In genomic region chr14:79203496-79204158, GRCm38 (mm10) we compare ENCODE assay signal across 9 mouse cellular contexts. TPM values are rescaled to one million over a fixed set of nuclear protein-coding genes. Genes with fewer than 3 reads are reported as not detected.
DNase-seq lines count a peak whose midpoint lies in the region; ATAC-seq lines count a peak whose summit lies in the region.
"Had no signal": no experiment of that assay in that cellular context is flagged by ENCODE, and none has a peak within 500 bp of the region (broad histone marks: within the 10 kb centered on the region; RNA-seq: fewer than 3 reads in every experiment).

No protein-coding gene starts in this region.

- intact Hi-C loops in left cerebral cortex, postnatal 14 days (cut with DNase I), result loop anchor here (5.0 kb wide), 1 partner anchor 89 kb away; no protein-coding TSS in a partner anchor
- intact Hi-C loops in left cerebral cortex, postnatal 4 days (cut with DNase I), result loop anchor here (10.0 kb wide), 1 partner anchor 91 kb away; no protein-coding TSS in a partner anchor
- intact Hi-C loops in heart, postnatal 36 days (cut with DNase I), result no loop called here

- H3K27me3 ChIP-seq in embryonic facial prominence, embryonic 11.5 days (ENCODE audit: control insufficient read depth, insufficient read depth, low read length), result no peaks in the 10 kb centered on the region
- no peaks in the 10 kb centered on the region for H3K27me3 ChIP-seq in hindbrain, embryonic 14.5 days (ENCODE audit: control insufficient read depth, insufficient read depth, low read length)
- no peaks in the 10 kb centered on the region for H3K27me3 ChIP-seq in neural tube, embryonic 13.5 days

- H3K36me3 ChIP-seq in embryonic facial prominence, embryonic 11.5 days (replicated peaks; ENCODE audit: control insufficient read depth, insufficient read depth, low read depth, low read length), result no peaks in the 10 kb centered on the region
- no peaks in the 10 kb centered on the region for H3K36me3 ChIP-seq in hindbrain, embryonic 14.5 days (replicated peaks; ENCODE audit: control insufficient read depth, insufficient read depth)
- H3K36me3 ChIP-seq in neural tube, embryonic 13.5 days, result no peaks in the 10 kb centered on the region

- no peak overlapping the region for H3K4me2 ChIP-seq in embryonic facial prominence, embryonic 11.5 days (ENCODE audit: low read depth, low read length)
- H3K4me2 ChIP-seq in hindbrain, embryonic 14.5 days (replicated peaks), result peak overlapping the region; percentile 29
- H3K4me2 ChIP-seq in neural tube, embryonic 13.5 days, result peak overlapping the region; percentile 34

- H3K27ac ChIP-seq in embryonic facial prominence, embryonic 11.5 days (replicated peaks; ENCODE audit: low read depth, low read length), result peak overlapping the region; percentile 90
- peak overlapping the region; percentile 84 for H3K27ac ChIP-seq in hindbrain, embryonic 14.5 days
- H3K27ac ChIP-seq in neural tube, embryonic 13.5 days (replicated peaks), result peak overlapping the region; percentile 89

- H3K9me3 ChIP-seq in embryonic facial prominence, embryonic 11.5 days (replicated peaks; ENCODE audit: control insufficient read depth, low read length), result no peaks in the 10 kb centered on the region
- no peaks in the 10 kb centered on the region for H3K9me3 ChIP-seq in hindbrain, embryonic 14.5 days (ENCODE audit: control insufficient read depth, low read length)
- H3K9me3 ChIP-seq in neural tube, embryonic 13.5 days, result no peaks in the 10 kb centered on the region

- H3K4me3 ChIP-seq in embryonic facial prominence, embryonic 11.5 days (ENCODE audit: low read depth, low read length), result no peak overlapping the region
- no peak overlapping the region for H3K4me3 ChIP-seq in hindbrain, embryonic 14.5 days (replicated peaks; ENCODE audit: low read length)
- H3K4me3 ChIP-seq in neural tube, embryonic 13.5 days, result no peak overlapping the region

- H3K4me1 ChIP-seq in embryonic facial prominence, embryonic 11.5 days (ENCODE audit: control insufficient read depth, insufficient read depth, low read length), result peaks cover 8% of the 10 kb centered on the region
- H3K4me1 ChIP-seq in hindbrain, embryonic 14.5 days (replicated peaks; ENCODE audit: control insufficient read depth, insufficient read depth, low read length), result peaks cover 42% of the 10 kb centered on the region
- H3K4me1 ChIP-seq in neural tube, embryonic 13.5 days (replicated peaks), result peaks cover 68% of the 10 kb centered on the region

- DNase-seq in left cerebral cortex, postnatal 14 days (ENCODE audit: low spot score in 2 of 2), result peak; percentile 44 to 45
- DNase-seq in left cerebral cortex, postnatal 4 days, result no peak
- peak; percentile 84 for DNase-seq in embryonic facial prominence, embryonic 11.5 days (ENCODE audit: low spot score)
- DNase-seq in hindbrain, embryonic 14.5 days (ENCODE audit: low spot score), result peak; percentile 64
- no peak for DNase-seq in spleen, adult 18-20 months
- no peak for DNase-seq in heart, postnatal 36 days

- WGBS in embryonic facial prominence, embryonic 11.5 days, result 2% methylated on average over 12 of the region's 12 CpGs
- WGBS in hindbrain, embryonic 14.5 days, result 7% methylated on average over 12 of the region's 12 CpGs
- 3% methylated on average over 12 of the region's 12 CpGs for WGBS in neural tube, embryonic 13.5 days

- no peak overlapping the region; the same call in 1 of the 2 replicates for H3K9ac ChIP-seq in embryonic facial prominence, embryonic 11.5 days (replicated peaks; ENCODE audit: low read length)
- peak overlapping the region; percentile 26; the same call in 1 of the 2 replicates for H3K9ac ChIP-seq in hindbrain, embryonic 14.5 days
- peak overlapping the region; percentile 27 for H3K9ac ChIP-seq in neural tube, embryonic 13.5 days

- ATAC-seq in embryonic facial prominence, embryonic 11.5 days (replicated peaks; ENCODE audit: insufficient number of reproducible peaks, low FRiP score, low TSS enrichment, low read depth), result peak; percentile 93
- ATAC-seq in hindbrain, embryonic 14.5 days (ENCODE audit: low FRiP score), result peak; percentile 86
- ATAC-seq in neural tube, embryonic 13.5 days (ENCODE audit: low read depth), result peak; percentile 78
- ATAC-seq in cerebellum, adult (ENCODE audit: insufficient number of reproducible peaks, low FRiP score, low TSS enrichment), result no peak

RNA-seq across cellular contexts. Expression of gene Zfp957, which starts 43.5 kb away (rescaled TPM):
- total RNA-seq in left cerebral cortex, postnatal 14 days (2021), result not detected
- not detected for total RNA-seq in left cerebral cortex, postnatal 4 days (2021)
- not detected in 2 replicates for polyA plus RNA-seq in embryonic facial prominence, embryonic 11.5 days (2014; fragmentation: Nextera tagmentation; extraction: Ambion mirVana)
- polyA plus RNA-seq in hindbrain, embryonic 14.5 days (2014; fragmentation: Nextera tagmentation; extraction: Ambion mirVana), result 0.08 TPM in 1 of 2 replicates, not detected in the other
- not detected in 2 replicates for polyA plus RNA-seq in neural tube, embryonic 13.5 days (2015; fragmentation: Nextera tagmentation; extraction: Ambion mirVana)
- not detected for total RNA-seq in heart, postnatal 36 days (2021)
- total RNA-seq: neutrophil, adult 5-6 weeks had no signal

Comparison
In these comparisons a context has a peak if more than half of its experiments do, and no peak if none do; other contexts are left out.
1. DNase-seq: peak in left cerebral cortex, postnatal 14 days (2 of 2), embryonic facial prominence, embryonic 11.5 days (single experiment) and hindbrain, embryonic 14.5 days (single experiment); none in left cerebral cortex, postnatal 4 days (single experiment), spleen, adult 18-20 months (0 of 2) and heart, postnatal 36 days (0 of 2).
2. Peak in every context shown above with its lines, with median percentiles within 50 percentile points of each other: H3K27ac ChIP-seq.